Mouse (Mus musculus) lung, embryonic 14.5 days (tissue): Measurements from ENCODE around the gene Dynlrb1. TPM values are rescaled to one million over a fixed set of nuclear protein-coding genes. Genes with fewer than 3 reads are reported as not detected.

ENCODE experiments used
- ATAC-seq: fragments of 200-750 bp; cut with Nextera tagmentation; 2 replicates; pipeline ENCODE4 v1.8.0; 2017; ENCODE audit warnings: mild to moderate bottlenecking, moderate TSS enrichment, moderate library complexity; ENCODE audit not compliant: insufficient read depth
- DNase-seq: peaks from one replicate; pipeline ENCODE4 v3.0.0-alpha.2; 2015
- H3K27ac ChIP-seq: fragments of 300-500 bp; sonication (generic); 2 replicates; pipeline ENCODE4 v1.5.1; 2014; ENCODE audit warnings: low read depth, mild to moderate bottlenecking, moderate library complexity
- H3K27me3 ChIP-seq: fragments of 300-500 bp; sonication (generic); 2 replicates; pipeline ENCODE4 v1.6.1; 2014; ENCODE audit warnings: low read length, control low read depth; ENCODE audit not compliant: insufficient read depth
- H3K36me3 ChIP-seq: fragments of 300-500 bp; sonication (generic); 2 replicates; pipeline ENCODE4 v1.6.1; 2014; ENCODE audit warnings: control low read depth; ENCODE audit not compliant: insufficient read depth
- H3K4me1 ChIP-seq: fragments of 300-500 bp; sonication (generic); 2 replicates; pipeline ENCODE4 v1.6.1; 2014; ENCODE audit warnings: antibody characterized with exemption, control low read depth; ENCODE audit not compliant: insufficient read depth
- H3K4me2 ChIP-seq: fragments of 300-500 bp; sonication (generic); 2 replicates; pipeline ENCODE4 v1.6.1; 2014; ENCODE audit warnings: mild to moderate bottlenecking
- H3K4me3 ChIP-seq: fragments of 300-500 bp; sonication (generic); 2 replicates; pipeline ENCODE4 v1.5.1; 2014; ENCODE audit warnings: low read depth, low read length
- H3K9ac ChIP-seq: fragments of 300-500 bp; sonication (generic); 2 replicates; pipeline ENCODE4 v1.6.1; 2014
- H3K9me3 ChIP-seq: fragments of 300-500 bp; sonication (generic); 2 replicates; pipeline ENCODE4 v1.6.1; 2016; ENCODE audit warnings: low read depth, low read length, control low read depth
- CTCF ChIP-seq: IDR thresholded peaks from 2 replicates; pipeline ENCODE4 v1.5.1; 2016; ENCODE audit warnings: antibody characterized with exemption, low read depth
- WGBS: fragments of 180-500 bp; shearing (Covaris S2); extraction: QIAGEN DNeasy Blood & Tissue Kit; methylation state at CpG from one replicate; pipeline ENCODE4 v1.1.7; 2014; 5-methylcytosine and 5-hydroxymethylcytosine counted together
- polyA plus RNA-seq: library from polyadenylated mRNA; unstranded; fragments of >200 nt; fragmentation: Nextera tagmentation; extraction: Ambion mirVana; gene quantifications from 2 replicates; pipeline ENCODE4 v1.2.1, GENCODE M21; 2014

The Dynlrb1 gene
- polyA plus RNA-seq, 1 experiment from 2014 or later, result 400 TPM

DNA sequence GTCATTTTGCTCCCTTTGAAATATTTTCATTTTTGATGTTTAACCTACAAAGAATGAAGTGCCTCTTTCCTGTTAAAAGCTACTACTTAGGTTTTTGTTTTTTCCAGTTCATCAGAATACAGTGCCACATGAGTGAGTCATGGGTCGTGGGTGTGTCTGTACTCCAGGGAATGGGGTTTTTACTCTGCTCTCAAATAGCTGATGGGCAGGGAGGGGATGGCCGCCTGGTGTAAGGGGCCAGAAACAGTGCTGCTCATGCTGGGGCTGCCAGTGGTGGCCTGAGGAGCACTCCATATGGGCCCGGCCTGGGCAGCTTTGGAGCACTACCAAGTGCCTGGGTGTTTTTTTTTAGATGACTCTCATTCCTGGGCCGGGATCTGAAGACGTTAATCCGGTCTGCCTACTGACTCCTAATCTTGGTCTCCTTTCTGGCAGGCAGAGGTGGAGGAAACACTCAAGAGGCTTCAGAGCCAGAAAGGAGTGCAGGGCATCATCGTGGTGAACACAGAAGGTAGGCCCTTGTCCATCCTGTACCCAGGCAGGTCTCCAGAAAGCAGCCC lies 6.0 kb downstream of the Dynlrb1 start:
- peaks cover 50% of the 10 kb centered on the region for H3K36me3 ChIP-seq
- ATAC-seq (no peak), DNase-seq (no peak)
- H3K4me2 ChIP-seq, result no peak overlapping the region
- no peak overlapping the region for H3K4me3 ChIP-seq
- H3K9ac ChIP-seq, result no peak overlapping the region
- no peaks in the 10 kb centered on the region for H3K27me3 ChIP-seq
- no peaks in the 10 kb centered on the region for H3K4me1 ChIP-seq
- no peaks in the 10 kb centered on the region for H3K9me3 ChIP-seq
- 74% methylated on average over 7 of the region's 7 CpGs for WGBS
- no peak for TF ChIP-seq CTCF
- H3K27ac ChIP-seq, result no peak overlapping the region

DNA sequence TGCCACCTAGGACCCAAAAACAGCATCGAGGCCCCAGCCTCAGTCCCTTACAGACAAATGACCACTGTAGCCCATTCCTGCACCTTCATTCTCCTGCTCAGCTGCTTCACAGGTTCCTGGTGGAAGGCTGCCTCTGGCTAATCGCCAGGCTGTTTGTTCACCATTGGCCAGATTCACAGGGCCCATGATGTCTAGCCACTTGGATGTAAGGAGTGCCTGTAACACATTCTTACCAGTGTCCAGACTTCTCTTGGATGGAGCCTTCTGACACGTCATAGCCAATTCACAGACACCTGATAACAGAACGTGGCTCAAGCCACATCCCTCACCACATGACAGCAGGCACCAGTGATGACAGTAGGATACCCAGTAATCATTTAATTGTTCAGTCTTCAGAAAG lies 9.9 kb downstream of the Dynlrb1 start:
- no peak for TF ChIP-seq CTCF
- DNase-seq, result no peak
- Histone ChIP-seq H3K27ac (no peak overlapping the region), H3K27me3 (no peaks in the 10 kb centered on the region), H3K4me3 (no peak overlapping the region), H3K4me1 (no peaks in the 10 kb centered on the region), H3K9ac (no peak overlapping the region), H3K9me3 (no peaks in the 10 kb centered on the region), H3K4me2 (no peak overlapping the region), H3K36me3 (peaks cover 86% of the 10 kb centered on the region)
- no peak for ATAC-seq
- WGBS, result 77% methylated on average over 4 of the region's 4 CpGs

- Histone ChIP-seq H3K4me1 (no peaks in the 10 kb centered on the region), H3K4me3 (no peak overlapping the region), H3K4me2 (no peak overlapping the region), H3K27ac (no peak overlapping the region), H3K9ac (no peak overlapping the region), H3K27me3 (no peaks in the 10 kb centered on the region), H3K36me3 (peaks cover 78% of the 10 kb centered on the region), H3K9me3 (no peaks in the 10 kb centered on the region)
- 94% methylated on average over 1 of the region's 1 CpGs for WGBS
- no peak for DNase-seq
- no peak for ATAC-seq
- TF ChIP-seq CTCF, result no peak
Observed at GRCm38 (mm10) chr2:155248206-155248605, 11.9 kb downstream of the Dynlrb1 start.

GRCm38 (mm10) chr2:155248718-155249117 lies 12.4 kb downstream of the Dynlrb1 start:
- Histone ChIP-seq H3K27ac (no peak overlapping the region), H3K27me3 (no peaks in the 10 kb centered on the region), H3K4me1 (no peaks in the 10 kb centered on the region), H3K36me3 (peaks cover 73% of the 10 kb centered on the region), H3K9ac (no peak overlapping the region), H3K4me3 (no peak overlapping the region), H3K9me3 (no peaks in the 10 kb centered on the region), H3K4me2 (no peak overlapping the region)
- no peak for ATAC-seq
- 75% methylated on average over 2 of the region's 2 CpGs for WGBS
- DNase-seq, result no peak
- no peak for TF ChIP-seq CTCF

GRCm38 (mm10) chr2:155249588-155249987 lies 13.3 kb downstream of the Dynlrb1 start:
- H3K27me3 ChIP-seq, result no peaks in the 10 kb centered on the region
- no peak for ATAC-seq
- no peak for TF ChIP-seq CTCF
- no peak overlapping the region for H3K9ac ChIP-seq
- H3K4me1 ChIP-seq, result no peaks in the 10 kb centered on the region
- no peak overlapping the region for H3K4me3 ChIP-seq
- no peaks in the 10 kb centered on the region for H3K9me3 ChIP-seq
- no peak overlapping the region for H3K4me2 ChIP-seq
- DNase-seq, result no peak
- no peak overlapping the region for H3K27ac ChIP-seq
- 90% methylated on average over 5 of the region's 5 CpGs for WGBS
- H3K36me3 ChIP-seq, result peaks cover 64% of the 10 kb centered on the region

- ATAC-seq (no peak), DNase-seq (no peak)
- H3K9me3 ChIP-seq, result no peaks in the 10 kb centered on the region
- H3K27me3 ChIP-seq, result no peaks in the 10 kb centered on the region
- no peak overlapping the region for H3K9ac ChIP-seq
- no peak overlapping the region for H3K27ac ChIP-seq
- no peaks in the 10 kb centered on the region for H3K36me3 ChIP-seq
- no peak overlapping the region for H3K4me3 ChIP-seq
- no peak overlapping the region for H3K4me2 ChIP-seq
- H3K4me1 ChIP-seq, result no peaks in the 10 kb centered on the region
- no peak for TF ChIP-seq CTCF
- 86% methylated on average over 6 of the region's 6 CpGs for WGBS
Observed at GRCm38 (mm10) chr2:155265526-155265925, 29.2 kb downstream of the Dynlrb1 start.

GRCm38 (mm10) chr2:155266896-155267295 lies 30.6 kb downstream of the Dynlrb1 start:
- 82% methylated on average over 5 of the region's 5 CpGs for WGBS
- no peak overlapping the region for H3K9ac ChIP-seq

DNA sequence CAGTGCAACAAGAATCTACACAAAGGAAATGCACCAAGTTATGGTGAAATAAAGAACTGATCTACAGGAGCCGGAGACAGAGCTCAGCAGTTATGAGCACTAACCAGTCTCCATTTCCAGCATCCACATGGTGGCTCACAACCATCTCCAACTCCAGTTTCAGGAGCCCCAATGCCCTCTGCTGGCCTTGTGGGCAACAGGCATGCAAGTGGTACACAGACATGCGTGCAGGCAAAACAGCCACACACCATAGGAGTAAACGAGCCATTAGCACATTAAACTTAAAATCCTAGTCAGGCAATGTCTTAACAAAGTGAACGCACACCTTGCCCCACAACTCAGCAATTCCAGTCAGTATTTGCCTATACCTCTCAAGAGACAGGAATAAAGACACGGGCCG lies 35.6 kb downstream of the Dynlrb1 start:
- H3K27me3 ChIP-seq, result no peaks in the 10 kb centered on the region
- H3K4me3 ChIP-seq, result no peak overlapping the region
- WGBS, result 83% methylated on average over 6 of the region's 6 CpGs
- no peak overlapping the region for H3K27ac ChIP-seq
- ATAC-seq (no peak), DNase-seq (peak; percentile 17)
- H3K9ac ChIP-seq, result no peak overlapping the region
- H3K9me3 ChIP-seq, result no peaks in the 10 kb centered on the region
- no peaks in the 10 kb centered on the region for H3K36me3 ChIP-seq
- peak; percentile 50 for TF ChIP-seq CTCF
- no peak overlapping the region for H3K4me2 ChIP-seq
- no peaks in the 10 kb centered on the region for H3K4me1 ChIP-seq

More at GRCm38 (mm10) chr2:155266896-155267295, 30.6 kb downstream of the Dynlrb1 start:
- no peak for TF ChIP-seq CTCF
- Histone ChIP-seq H3K4me2 (no peak overlapping the region), H3K4me1 (no peaks in the 10 kb centered on the region), H3K4me3 (no peak overlapping the region), H3K27me3 (no peaks in the 10 kb centered on the region), H3K9me3 (no peaks in the 10 kb centered on the region), H3K36me3 (no peaks in the 10 kb centered on the region), H3K27ac (no peak overlapping the region)
- no peak for DNase-seq
- no peak for ATAC-seq
